In genomic region chr5:142308511-142308910, GRCm38 (mm10) we compare ENCODE assay signal across 16 mouse cellular contexts.
"Had no signal": no experiment of that assay in that cellular context is flagged by ENCODE, and none has a peak within 500 bp of the region (broad histone marks: within the 10 kb centered on the region; RNA-seq: fewer than 3 reads in every experiment).

No protein-coding gene starts in this region.

- DNase-seq: liver, postnatal 0 days; lung, adult 2 months; lung, postnatal 14 days; lung, postnatal 36 days; midbrain, embryonic 14.5 days; right cerebral cortex, postnatal 14 days; thymus, adult 2 months; thymus, postnatal 25 days; thymus, postnatal 4 days had no signal

- H3K27ac ChIP-seq: lung, embryonic 15.5 days; macrophage; midbrain, embryonic 12.5 days; neural tube, embryonic 12.5 days; stomach, embryonic 15.5 days; stomach, postnatal 0 days had no signal

- H3K27me3 ChIP-seq: lung, embryonic 15.5 days; midbrain, embryonic 12.5 days; neural tube, embryonic 12.5 days; stomach, embryonic 15.5 days had no signal

- H3K4me1 ChIP-seq: megakaryocyte, embryonic 14.5 days; midbrain, embryonic 12.5 days; neural tube, embryonic 12.5 days; stomach, embryonic 15.5 days had no signal

- H3K9me3 ChIP-seq: lung, embryonic 15.5 days; midbrain, embryonic 12.5 days; neural tube, embryonic 12.5 days; stomach, embryonic 15.5 days had no signal

- H3K9ac ChIP-seq: liver, postnatal 0 days; lung, embryonic 15.5 days; midbrain, embryonic 12.5 days; neural tube, embryonic 12.5 days; stomach, embryonic 15.5 days had no signal

- H3K4me3 ChIP-seq: lung, embryonic 15.5 days; megakaryocyte, embryonic 14.5 days; midbrain, embryonic 12.5 days; neural tube, embryonic 12.5 days; stomach, embryonic 15.5 days had no signal

- H3K36me3 ChIP-seq: lung, embryonic 15.5 days; midbrain, embryonic 12.5 days; neural tube, embryonic 12.5 days; stomach, embryonic 15.5 days had no signal
